Mouse (Mus musculus) hematopoietic multipotent progenitor cell, adult 10-12 weeks (in vitro differentiated cells): ENCODE measurements around the gene Rnaset2b. TPM values are rescaled to one million over a fixed set of nuclear protein-coding genes. Genes with fewer than 3 reads are reported as not detected.

ENCODE experiments used
- polyA plus RNA-seq: library from polyadenylated mRNA; stranded (reverse); fragments of >175 nt; gene quantifications from 2 replicates; pipeline ENCODE4 v1.2.3, GENCODE M21; 2012; ENCODE audit warnings: low replicate concordance

The Rnaset2b gene
- 13.1 and 692 TPM in 2 replicates for polyA plus RNA-seq

DNA sequence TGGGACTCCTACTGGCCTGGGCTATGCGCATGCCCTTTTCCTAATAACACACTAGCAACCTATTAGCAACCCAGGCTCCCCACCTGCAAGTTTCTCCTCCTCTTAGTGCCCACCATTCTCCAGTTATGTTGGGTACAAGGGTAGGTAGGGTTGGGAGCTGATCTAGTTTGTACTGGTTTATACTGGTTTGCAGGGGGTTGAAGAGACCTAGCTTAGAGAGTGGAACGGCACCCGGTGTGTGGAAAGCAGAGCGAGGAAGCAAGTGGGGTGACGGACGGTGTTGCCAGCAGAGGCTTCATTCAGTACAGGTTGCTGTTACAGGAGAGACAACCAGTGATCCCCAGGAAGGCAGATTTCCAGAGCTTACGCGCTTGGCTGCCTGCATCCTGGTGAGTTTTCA lies at the start of gene Rnaset2b:
Gene Rnaset2b (plus strand): TSS at position 301 of the 400 bp plus-strand sequence.

DNA sequence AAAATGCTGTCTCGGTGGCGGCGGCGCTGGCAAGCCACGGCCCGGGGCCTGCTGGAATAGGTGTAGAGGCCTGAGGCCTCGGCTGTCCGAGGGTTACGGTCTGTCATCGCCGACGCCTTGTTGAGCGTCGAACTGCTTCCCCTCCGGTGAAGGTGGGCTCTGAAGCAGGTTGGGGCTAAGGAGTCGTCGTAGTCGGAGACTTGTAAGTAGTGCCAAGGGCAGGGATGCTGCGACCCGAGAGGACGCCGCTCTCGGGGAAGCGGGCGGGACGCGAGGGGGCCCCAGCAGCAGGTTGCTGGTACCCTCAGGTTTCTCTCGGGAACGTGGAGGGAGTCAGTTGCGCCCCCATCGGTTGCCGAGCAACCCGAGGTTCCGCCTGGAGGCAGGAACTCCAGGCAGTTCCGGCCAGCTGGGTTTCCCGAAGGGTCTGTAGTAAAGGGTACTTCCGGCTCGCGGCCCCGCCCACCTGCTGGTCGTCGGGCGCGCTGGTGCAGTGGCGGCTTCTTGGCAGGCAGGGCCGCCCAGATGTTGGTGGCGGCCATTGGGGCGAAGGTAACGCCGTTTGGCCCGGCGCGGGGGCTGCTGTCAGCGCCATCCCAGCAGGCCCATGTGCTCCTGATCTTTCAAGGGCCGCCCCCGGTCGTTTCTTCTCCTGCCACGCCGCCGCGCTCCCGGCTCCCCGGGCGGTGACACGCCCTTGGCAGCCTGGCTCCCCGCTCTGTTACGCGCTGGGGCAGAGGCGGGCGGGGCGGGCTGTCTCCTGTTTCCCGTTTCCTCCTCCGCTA lies 22.3 kb upstream of the Rnaset2b start, which contains the start of gene Rsph3b:
Gene Rsph3b (minus strand): TSS at position 699 of the 785 bp plus-strand sequence.

DNA sequence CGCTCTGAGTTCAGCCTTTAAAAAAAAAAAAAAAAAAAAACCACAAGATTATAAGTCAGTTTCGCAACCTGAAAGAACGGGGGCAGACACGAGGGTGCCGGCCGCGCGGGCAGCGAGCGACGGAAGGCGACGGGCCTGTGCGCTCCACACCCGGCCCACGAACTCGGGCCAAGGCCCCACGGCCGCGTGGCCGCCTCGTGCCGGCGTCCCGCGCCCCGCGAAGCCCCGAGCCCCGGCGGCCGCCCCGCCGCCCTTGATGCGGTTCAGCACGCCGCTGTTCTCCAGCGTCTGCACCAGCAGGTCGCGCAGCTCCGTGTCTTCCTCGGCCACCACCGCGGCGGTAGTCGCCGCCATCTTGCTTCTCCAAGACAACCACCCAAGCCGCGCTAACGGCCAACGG lies 9.7 kb upstream of the Rnaset2b start, which contains the start of gene Tagap1:
Gene Tagap1 (minus strand): TSS at position 381 of the 400 bp plus-strand sequence.

DNA sequence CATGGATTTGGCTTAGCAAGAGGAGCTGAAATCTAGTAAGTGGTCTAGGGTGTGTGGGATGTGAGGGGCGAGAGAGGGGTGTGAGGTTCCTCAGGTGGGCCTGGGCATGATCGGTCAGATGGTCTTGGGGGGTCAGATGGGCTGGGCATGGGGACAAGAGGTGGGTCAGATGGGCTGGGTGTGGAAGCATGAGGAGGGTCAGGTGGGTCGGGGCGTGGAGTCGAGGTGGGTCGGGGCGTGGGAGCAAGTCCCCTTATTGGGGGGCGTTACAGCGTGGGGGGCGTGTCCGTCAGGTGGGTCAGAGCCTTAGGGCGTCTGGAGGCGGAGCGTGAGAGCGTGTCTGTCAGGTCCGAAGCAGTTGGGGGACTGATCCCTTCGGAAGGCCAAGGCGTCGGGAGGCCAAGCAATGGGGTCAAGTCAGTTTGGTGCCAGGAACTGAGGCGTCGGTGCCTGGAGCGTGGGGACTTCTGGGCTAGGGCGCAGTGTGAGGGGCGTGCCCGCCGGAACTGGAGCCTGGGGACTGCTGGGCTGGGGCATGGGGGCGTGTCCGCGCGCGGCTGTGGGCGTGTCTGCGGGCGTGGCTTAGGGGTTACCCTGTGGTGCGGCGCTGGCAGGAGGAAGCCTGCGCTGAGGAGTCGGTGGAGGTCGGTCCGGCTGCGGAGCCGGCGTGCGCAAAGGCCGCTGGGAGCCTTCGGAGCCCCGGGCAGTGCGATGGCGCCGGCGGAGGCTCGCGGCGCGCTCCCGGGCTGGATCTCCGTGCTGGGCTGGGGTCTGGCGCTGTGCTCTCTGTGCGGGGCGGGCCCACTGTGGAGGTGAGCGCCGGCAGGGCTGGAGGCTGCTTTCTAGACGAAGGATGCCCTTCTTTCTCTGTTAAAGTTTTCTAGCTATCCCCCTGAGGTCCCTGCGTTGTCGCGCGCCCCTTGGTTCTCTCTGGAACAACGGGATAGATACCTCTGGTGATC lies 8.1 kb downstream of the Rnaset2b start, which contains the start of gene Gm49721:
Gene Gm49721 (plus strand): TSS at position 618 of the 962 bp plus-strand sequence.

DNA sequence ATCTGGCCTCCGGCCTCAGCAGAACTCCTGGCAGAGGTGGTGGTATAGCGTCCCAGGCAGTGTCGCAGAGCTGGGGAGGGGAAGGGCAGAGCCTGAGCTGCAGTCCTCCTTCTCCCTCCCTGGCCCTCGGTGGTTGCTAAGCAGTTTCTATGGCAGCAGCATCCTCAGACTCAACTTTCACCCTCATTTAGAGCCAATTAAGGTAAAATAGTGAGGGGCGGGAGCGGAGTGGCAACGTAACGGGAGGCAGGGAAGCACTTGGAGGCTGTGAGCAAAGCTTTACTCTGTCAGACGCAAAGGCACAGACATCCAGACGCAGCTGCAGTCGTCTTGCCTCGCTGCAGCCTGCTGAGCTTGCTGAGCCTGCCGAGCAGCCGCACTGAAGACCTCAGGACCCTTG lies 54.8 kb downstream of the Rnaset2b start, which contains the start of gene Gm1604a:
Gene Gm1604a (plus strand): TSS at position 312 of the 400 bp plus-strand sequence.

Other genes with a start within 250 kb of the Rnaset2b start
- gene Ezr, start 187.8 kb upstream of the Rnaset2b start, polyA plus RNA-seq: 515 and 526 TPM in 2 replicates
- gene Rsph3b, start 22.0 kb upstream of the Rnaset2b start, polyA plus RNA-seq: 12.8 and 21.5 TPM in 2 replicates
- gene Tagap1, start 9.5 kb upstream of the Rnaset2b start, polyA plus RNA-seq: 7.1 TPM in 2 replicates
- 0.13 TPM in 1 of 2 replicates, not detected in the other for gene Gm49721, start 8.3 kb downstream of the Rnaset2b start, polyA plus RNA-seq
- gene Gm1604a, start 54.9 kb downstream of the Rnaset2b start, polyA plus RNA-seq: 0.17 and 0.36 TPM in 2 replicates
- gene Rps6ka2, start 199.5 kb downstream of the Rnaset2b start, polyA plus RNA-seq: 0.49 and 1.5 TPM in 2 replicates